Mouse (Mus musculus): Measurements from ENCODE around the gene Sag.

GRCm38 (mm10) chr1:87826474-87826873 lies 23.0 kb downstream of the Sag start:
- TF ChIP-seq CTCF (IDR thresholded peaks at IDR 0.05), result no peak
- TF ChIP-seq EP300 (IDR thresholded peaks at IDR 0.05), result no peak

All from lung, postnatal 0 days (tissue).